Mouse (Mus musculus) liver, adult 2 months (tissue): ENCODE measurements around the gene Flrt3.

Source experiments
- CTCF ChIP-seq: fragments of 200-500 bp; IDR thresholded peaks from 2 replicates; pipeline ENCODE4 v1.5.1; 2011; ENCODE audit warnings: low read depth, low read length, control low read depth
- POLR2A ChIP-seq: fragments of 200-500 bp; IDR thresholded peaks from 2 replicates; pipeline ENCODE4 v1.6.1; 2011; ENCODE audit warnings: low read length, control low read depth; ENCODE audit not compliant: insufficient read depth; ENCODE audit errors: extremely low read depth

GRCm38 (mm10) chr2:140703377-140703776 lies 32.1 kb upstream of the Flrt3 start:
- no peak for TF ChIP-seq CTCF
- no peak for TF ChIP-seq POLR2A
